Mouse (Mus musculus) cerebellum, adult 2 months (tissue): ENCODE measurements around the gene Rnase9.

Source experiments
- CTCF ChIP-seq: fragments of 200-500 bp; IDR thresholded peaks from 2 replicates; pipeline ENCODE4 v1.5.1; 2011; ENCODE audit warnings: low read depth, mild to moderate bottlenecking, control low read depth, low read length, moderate library complexity, borderline replicate concordance; ENCODE audit not compliant: insufficient read depth
- POLR2A ChIP-seq: fragments of 200-500 bp; IDR thresholded peaks from 2 replicates; pipeline ENCODE4 v1.6.1; 2011; ENCODE audit warnings: low read length, control low read depth, borderline replicate concordance; ENCODE audit not compliant: insufficient read depth

DNA sequence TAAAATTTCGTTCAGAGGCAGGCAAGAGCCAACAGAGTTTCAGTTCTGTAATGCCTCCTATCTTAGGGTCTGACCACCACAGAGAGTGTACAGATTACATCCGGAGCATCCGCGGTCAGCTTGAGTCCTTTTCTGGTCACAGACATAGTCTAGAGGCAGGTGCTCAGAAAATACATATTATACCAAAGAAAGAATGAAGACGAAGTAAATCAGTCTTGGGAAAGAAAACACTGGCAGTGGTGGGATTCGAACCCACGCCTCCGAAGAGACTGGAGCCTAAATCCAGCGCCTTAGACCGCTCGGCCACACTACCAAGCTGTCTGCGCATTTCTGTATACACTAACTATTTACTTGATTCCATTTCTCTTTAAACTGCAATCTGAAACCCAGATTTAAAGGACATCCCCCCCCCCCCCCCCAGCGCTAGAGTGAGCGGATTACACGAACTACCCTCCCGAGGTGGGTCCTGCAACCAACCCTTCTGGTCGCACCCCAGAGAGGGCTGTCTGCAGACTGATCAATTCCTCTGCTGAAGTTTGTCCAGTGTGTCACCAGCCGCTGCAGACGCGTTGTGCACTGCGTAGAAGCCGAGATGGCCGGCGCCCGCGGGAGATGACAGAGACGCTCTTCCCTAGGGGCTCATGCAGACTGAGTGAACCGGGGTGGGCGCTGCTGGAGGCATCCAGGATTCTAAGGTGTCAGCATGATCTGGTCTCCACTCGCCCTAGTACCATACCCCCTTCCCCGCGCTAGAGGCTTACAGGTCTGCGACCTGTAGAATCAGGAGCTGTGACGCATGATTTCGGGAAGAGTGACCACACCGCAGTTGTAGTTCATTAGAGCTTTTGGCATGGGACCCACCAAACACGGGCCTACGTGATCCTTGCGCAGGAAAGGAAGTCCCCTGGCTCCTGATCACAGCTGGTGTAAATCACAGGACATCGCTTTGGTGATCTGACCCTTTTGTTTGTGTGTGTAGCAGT is 41.2 kb upstream of the Rnase9 start:
- TF ChIP-seq POLR2A: no peak
- no peak for TF ChIP-seq CTCF
